Mouse (Mus musculus): ENCODE data around the gene Hmcn1.

GRCm38 (mm10) chr1:151039189-151039588 lies 46.0 kb upstream of the Hmcn1 start:
- TF ChIP-seq POLR2AphosphoS2 (IDR thresholded peaks at IDR 0.05; ENCODE audit: insufficient read length, low read depth) (no peak), E2F4 (IDR thresholded peaks at IDR 0.05; ENCODE audit: insufficient read depth) (no peak), POLR2A (IDR thresholded peaks at IDR 0.05; ENCODE audit: insufficient read length, low read depth) (no peak), MAX (IDR thresholded peaks at IDR 0.05; ENCODE audit: low read depth) (no peak), TCF12 (IDR thresholded peaks at IDR 0.05; ENCODE audit: insufficient read depth, poor library complexity, severe bottlenecking) (no peak), CEBPB (IDR thresholded peaks at IDR 0.05; ENCODE audit: insufficient read depth, poor library complexity, severe bottlenecking) (no peak), MYOG (IDR thresholded peaks at IDR 0.05; ENCODE audit: control insufficient read depth in 1 of 3, insufficient read depth in 1 of 3, insufficient read length in 2 of 3, low read depth in 2 of 3) (no peak)

All from myocyte (in vitro differentiated cells).